Mouse (Mus musculus) embryonic fibroblast, embryonic 13.5 days (primary cell): ENCODE data around the gene Nup35. TPM values are rescaled to one million over a fixed set of nuclear protein-coding genes. Genes with fewer than 3 reads are reported as not detected.

Experiments
- H3K27ac ChIP-seq: 2 replicates; pipeline ENCODE4 v1.5.1; 2012; ENCODE audit warnings: low read length, control low read depth, inconsistent platforms; ENCODE audit not compliant: insufficient read depth
- H3K4me1 ChIP-seq: 2 replicates; pipeline ENCODE4 v1.6.1; 2011; ENCODE audit warnings: low read length; ENCODE audit not compliant: control insufficient read depth, insufficient read depth
- H3K4me3 ChIP-seq: 2 replicates; pipeline ENCODE4 v1.5.1; 2011; ENCODE audit warnings: mild to moderate bottlenecking, control low read depth, low read length; ENCODE audit not compliant: insufficient read depth
- CTCF ChIP-seq: IDR thresholded peaks from 2 replicates; pipeline ENCODE4 v1.5.1; 2011; ENCODE audit warnings: mild to moderate bottlenecking, control low read depth, low read length, moderate library complexity, borderline replicate concordance; ENCODE audit not compliant: insufficient read depth
- POLR2A ChIP-seq: IDR thresholded peaks from 2 replicates; pipeline ENCODE4 v1.6.1; 2011; ENCODE audit warnings: low read depth, mild to moderate bottlenecking, control low read depth, low read length, moderate library complexity
- polyA plus RNA-seq: library from polyadenylated mRNA; stranded (reverse); fragments of >200 nt; gene quantifications from 2 replicates; pipeline ENCODE4 v1.2.4, GENCODE M21; 2011; ENCODE audit warnings: low read depth; ENCODE audit not compliant: missing spikeins, insufficient read length

Gene Nup35
- polyA plus RNA-seq, 1 experiment, result 39.1 TPM

- Histone ChIP-seq H3K27ac (no peak overlapping the region), H3K4me3 (no peak overlapping the region), H3K4me1 (no peaks in the 10 kb centered on the region)
- no peak for TF ChIP-seq CTCF
- TF ChIP-seq POLR2A, result no peak
Observed at GRCm38 (mm10) chr2:80596960-80597359, 20.1 kb upstream of the Nup35 start.

GRCm38 (mm10) chr2:80599850-80600249, 17.2 kb upstream of the Nup35 start:
- Histone ChIP-seq H3K4me1 (no peaks in the 10 kb centered on the region), H3K27ac (no peak overlapping the region), H3K4me3 (no peak overlapping the region)
- TF ChIP-seq CTCF, result no peak
- no peak for TF ChIP-seq POLR2A

GRCm38 (mm10) chr2:80600611-80601010, 16.4 kb upstream of the Nup35 start:
- no peak for TF ChIP-seq POLR2A
- no peak for TF ChIP-seq CTCF
- Histone ChIP-seq H3K27ac (no peak overlapping the region), H3K4me3 (no peak overlapping the region), H3K4me1 (no peaks in the 10 kb centered on the region)

- no peak for TF ChIP-seq POLR2A
- no peak for TF ChIP-seq CTCF
Observed at GRCm38 (mm10) chr2:80602756-80603155, 14.3 kb upstream of the Nup35 start.

GRCm38 (mm10) chr2:80603771-80604426, 13.1 kb upstream of the Nup35 start:
- Histone ChIP-seq H3K4me1 (no peaks in the 10 kb centered on the region), H3K4me3 (no peak overlapping the region), H3K27ac (no peak overlapping the region)
- no peak for TF ChIP-seq POLR2A
- no peak for TF ChIP-seq CTCF

More at GRCm38 (mm10) chr2:80602756-80603155, 14.3 kb upstream of the Nup35 start:
- Histone ChIP-seq H3K27ac (no peak overlapping the region), H3K4me1 (no peaks in the 10 kb centered on the region), H3K4me3 (no peak overlapping the region)

- Histone ChIP-seq H3K4me1 (no peaks in the 10 kb centered on the region), H3K27ac (no peak overlapping the region), H3K4me3 (no peak overlapping the region)
- TF ChIP-seq POLR2A (no peak), CTCF (no peak)
Observed at GRCm38 (mm10) chr2:80612286-80612685, 4.8 kb upstream of the Nup35 start.

GRCm38 (mm10) chr2:80612796-80613195, 4.2 kb upstream of the Nup35 start:
- no peak for TF ChIP-seq CTCF
- no peak for TF ChIP-seq POLR2A
- no peak overlapping the region for H3K27ac ChIP-seq
- H3K4me3 ChIP-seq, result no peak overlapping the region
- no peaks in the 10 kb centered on the region; the same call in 1 of the 2 replicates for H3K4me1 ChIP-seq

- TF ChIP-seq CTCF (no peak), POLR2A (no peak)
- no peak overlapping the region for H3K27ac ChIP-seq
- H3K4me3 ChIP-seq, result no peak overlapping the region
- H3K4me1 ChIP-seq, result peaks cover 4% of the 10 kb centered on the region
Observed at GRCm38 (mm10) chr2:80618991-80619390, 2.0 kb downstream of the Nup35 start.

- peaks cover 4% of the 10 kb centered on the region for H3K4me1 ChIP-seq
- TF ChIP-seq POLR2A (no peak), CTCF (no peak)
- no peak overlapping the region for H3K27ac ChIP-seq
- no peak overlapping the region for H3K4me3 ChIP-seq
Observed at GRCm38 (mm10) chr2:80621921-80622320, 4.9 kb downstream of the Nup35 start.

GRCm38 (mm10) chr2:80624523-80624922, 7.5 kb downstream of the Nup35 start:
- H3K4me3 ChIP-seq, result no peak overlapping the region
- H3K4me1 ChIP-seq, result peaks cover 4% of the 10 kb centered on the region; the same call in 1 of the 2 replicates
- TF ChIP-seq CTCF (no peak), POLR2A (no peak)
- no peak overlapping the region for H3K27ac ChIP-seq
